Mouse (Mus musculus) fibroblast of lung, adult 2 months (primary cell): ENCODE data around the gene Mef2c.

Source experiments
- DNase-seq: peaks from one replicate; pipeline ENCODE4 v3.0.0-alpha.2; 2011; ENCODE audit warnings: low read depth

Gene Mef2c

DNA sequence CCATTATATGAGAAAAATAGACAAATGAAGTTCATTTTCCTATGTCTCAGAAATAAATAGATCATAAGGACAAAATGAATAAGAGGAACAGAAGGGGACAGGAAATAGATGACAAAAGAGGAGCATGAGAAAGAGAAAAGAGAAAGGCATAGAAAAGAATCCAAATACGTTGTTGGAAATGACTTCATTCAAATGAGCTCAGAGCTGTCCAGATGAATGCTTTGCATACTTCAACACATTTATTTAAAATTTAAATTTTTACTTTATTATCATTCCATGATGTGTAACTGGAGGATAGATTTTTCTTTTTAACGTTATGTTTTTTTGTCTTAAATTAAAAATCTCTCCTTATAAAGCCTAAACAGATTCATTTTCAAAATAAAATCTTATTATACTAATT, 203.8 kb downstream of the Mef2c start:
- no peak for DNase-seq

DNA sequence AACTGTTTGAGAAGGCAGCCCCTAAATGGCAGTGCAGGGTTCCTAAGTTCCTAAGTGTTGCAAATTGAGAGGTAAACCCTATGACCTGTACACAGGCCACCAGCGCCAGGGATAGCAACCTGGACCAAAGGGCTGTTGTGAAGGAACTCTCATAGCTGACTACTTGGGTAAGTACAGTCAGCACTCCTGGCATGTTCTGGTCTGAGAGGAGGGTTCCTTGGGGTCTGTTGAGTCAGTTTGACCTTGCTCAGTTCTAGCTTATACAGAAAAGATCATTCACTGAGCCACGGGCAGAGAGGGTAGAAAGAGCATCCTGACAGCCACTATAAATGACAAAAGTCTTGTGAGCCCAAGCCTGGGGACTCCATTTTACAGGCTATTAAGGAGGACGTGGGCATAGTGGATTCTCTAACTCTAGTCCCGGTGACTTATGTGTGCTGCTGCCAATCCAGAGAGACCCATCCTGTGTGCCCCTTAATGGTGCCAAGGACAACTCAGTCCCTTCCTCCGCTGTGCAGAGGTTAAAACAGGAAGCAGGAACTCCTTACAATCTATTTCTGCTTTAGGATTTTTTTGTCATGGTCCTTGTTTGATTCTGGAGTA, 209.0 kb downstream of the Mef2c start:
- DNase-seq: no peak

DNA sequence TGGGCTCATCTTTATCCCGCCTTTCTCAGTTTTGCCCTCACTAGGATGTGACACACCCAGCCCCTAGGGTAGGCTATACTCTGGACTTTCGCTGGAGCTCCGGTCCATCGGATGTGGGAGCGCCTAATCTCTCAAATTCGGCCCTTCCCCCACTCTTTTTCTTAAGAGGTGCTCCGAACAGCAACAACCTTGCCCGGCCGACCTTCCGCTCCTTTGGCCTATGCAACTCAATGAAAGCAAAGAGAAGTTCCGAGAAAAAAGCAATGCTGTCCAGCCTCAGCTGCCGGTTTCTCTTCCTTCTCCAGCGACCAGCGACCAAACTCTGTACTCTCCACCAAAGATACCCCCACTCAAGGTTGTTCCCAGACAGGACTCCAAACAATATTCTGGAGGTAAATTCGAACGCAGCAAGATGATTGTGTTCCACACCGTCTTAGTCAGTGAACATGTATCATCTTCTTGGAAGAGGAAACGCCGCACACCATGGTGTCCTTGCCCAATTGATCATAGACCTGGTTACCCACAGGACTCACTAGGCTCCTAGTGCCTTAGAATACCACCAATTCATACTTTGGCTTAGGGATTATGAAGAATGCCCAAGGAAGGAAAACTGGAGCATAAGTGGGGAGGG, 209.9 kb downstream of the Mef2c start:
- DNase-seq: no peak

DNA sequence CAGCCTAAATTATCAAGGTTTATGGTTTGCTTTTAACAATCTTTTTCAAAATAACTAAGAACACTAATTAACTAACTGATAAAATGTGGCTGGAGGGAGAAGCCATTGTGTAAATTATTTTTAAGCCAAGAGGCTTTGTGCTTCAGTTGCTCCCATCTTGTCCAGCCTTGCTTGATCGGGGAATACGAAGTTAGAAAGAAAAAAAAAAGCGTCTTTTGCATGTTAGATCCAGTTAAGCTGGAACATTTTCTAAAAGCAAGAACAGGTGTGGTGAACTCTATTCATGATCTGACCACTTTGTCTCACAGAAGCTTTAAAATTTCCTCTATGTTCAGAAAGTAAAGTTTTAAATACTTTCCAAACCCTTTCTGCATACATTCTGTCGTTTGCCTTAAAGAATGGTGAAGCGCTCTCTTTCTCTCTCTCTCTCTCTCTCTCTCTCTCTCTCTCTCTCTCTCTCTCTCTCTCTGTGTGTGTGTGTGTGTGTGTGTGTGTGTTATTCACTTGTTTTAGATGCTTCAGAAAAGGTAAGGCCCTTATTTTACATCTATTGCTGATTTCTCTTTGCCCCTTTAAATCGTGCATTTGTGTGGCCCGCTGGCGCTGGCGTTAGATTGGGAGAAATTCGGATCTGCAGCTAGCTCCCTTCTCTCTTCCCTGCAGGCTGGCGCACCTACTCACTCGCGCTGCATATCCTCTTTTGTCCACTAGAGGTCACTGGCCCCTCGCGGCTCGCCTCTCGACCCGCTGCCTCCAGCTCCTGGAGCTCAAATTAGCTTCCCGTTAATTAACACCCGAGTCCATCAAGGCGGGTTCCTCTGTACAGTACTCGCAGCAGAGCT, 210.9 kb downstream of the Mef2c start:
- no peak for DNase-seq

- DNase-seq: no peak
Measured at GRCm38 (mm10) chr13:83715308-83715785, 211.5 kb downstream of the Mef2c start.

- DNase-seq: no peak
Measured at GRCm38 (mm10) chr13:83715971-83716615, 212.3 kb downstream of the Mef2c start.
